Mouse (Mus musculus): Measurements from ENCODE around the gene Prkra.

DNA sequence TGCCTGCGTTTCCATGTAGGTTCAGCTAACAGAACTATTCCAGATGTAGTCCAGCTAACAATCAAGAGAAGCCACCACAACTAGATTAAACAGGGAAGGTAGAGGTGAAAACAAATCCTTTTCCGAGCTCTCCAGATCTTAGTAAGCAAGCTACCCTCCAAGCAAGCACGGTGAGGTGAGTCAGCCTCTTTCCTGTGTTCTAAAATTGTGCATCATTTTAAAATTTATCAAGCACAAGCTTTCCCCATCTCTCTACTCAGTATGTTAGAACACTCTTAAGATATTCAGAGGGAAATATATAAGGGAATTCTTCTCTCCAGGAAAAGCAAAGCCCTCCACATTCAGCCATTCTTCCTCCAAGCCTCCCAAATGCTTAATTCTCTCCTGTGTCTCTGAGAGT is 41.1 kb downstream of the Prkra start:
- TF ChIP-seq GATA1 (IDR thresholded peaks at IDR 0.05; ENCODE audit: low read length) (no peak), TAL1 (IDR thresholded peaks at IDR 0.05; ENCODE audit: low read length) (no peak)
